Mouse (Mus musculus) heart, adult 2 months (tissue): ENCODE measurements around the gene Ubqln1. TPM values are rescaled to one million over a fixed set of nuclear protein-coding genes. Genes with fewer than 3 reads are reported as not detected.
A peak's percentile ranks its signal among the peaks of the same experiment; 100 is the strongest.

ENCODE experiments used
- DNase-seq, 2 experiments: peaks; one replicate each; pipeline ENCODE4 v3.0.0; 2021
- H3K27ac ChIP-seq: fragments of 200-600 bp; 2 replicates; pipeline ENCODE4 v1.8.1; 2022
- H3K27me3 ChIP-seq: fragments of 200-500 bp; 2 replicates; pipeline ENCODE4 v1.6.1; 2012; ENCODE audit warnings: mild to moderate bottlenecking, low read length, inconsistent platforms, mixed read lengths; ENCODE audit not compliant: control insufficient read depth, insufficient read depth
- H3K36me3 ChIP-seq: fragments of 200-500 bp; 2 replicates; pipeline ENCODE4 v1.6.1; 2012; ENCODE audit warnings: low read length, inconsistent platforms; ENCODE audit not compliant: control insufficient read depth, insufficient read depth
- H3K4me1 ChIP-seq: fragments of 200-500 bp; 2 replicates; pipeline ENCODE4 v1.6.1; 2011; ENCODE audit warnings: low read length; ENCODE audit not compliant: control insufficient read depth, insufficient read depth
- H3K4me3 ChIP-seq: fragments of 200-600 bp; 2 replicates; pipeline ENCODE4 v1.8.1; 2022
- H3K79me2 ChIP-seq: fragments of 200-500 bp; replicated peaks from 2 replicates; pipeline ENCODE4 v1.6.1; 2012; ENCODE audit warnings: mild to moderate bottlenecking, inconsistent platforms, low read length, moderate library complexity, mixed read lengths; ENCODE audit not compliant: control insufficient read depth, insufficient read depth
- H3K9ac ChIP-seq: fragments of 200-500 bp; 2 replicates; pipeline ENCODE4 v1.6.1; 2012; ENCODE audit warnings: low read depth, mild to moderate bottlenecking, control low read depth, inconsistent platforms, low read length, mixed read lengths
- CTCF ChIP-seq: fragments of 200-600 bp; IDR thresholded peaks from 2 replicates; pipeline ENCODE4 v1.8.1; 2022; ENCODE audit warnings: antibody characterized with exemption, mild to moderate bottlenecking, moderate library complexity
- EP300 ChIP-seq: fragments of 200-500 bp; IDR thresholded peaks from 2 replicates; pipeline ENCODE4 v1.6.1; 2011; ENCODE audit warnings: low read depth, low read length, control low read depth; ENCODE audit not compliant: insufficient read depth
- POLR2A ChIP-seq: fragments of 200-500 bp; IDR thresholded peaks from 2 replicates; pipeline ENCODE4 v1.6.1; 2011; ENCODE audit warnings: mild to moderate bottlenecking, low read depth, low read length, control low read depth; ENCODE audit not compliant: insufficient read depth
- WGBS: fragments of 180-500 bp; shearing (Covaris S2); methylation state at CpG from one replicate; pipeline ENCODE4 v1.1.7; 2018; 5-methylcytosine and 5-hydroxymethylcytosine counted together
- intact Hi-C: fragments of 180-260 bp; cut with DNase I; formaldehyde crosslinking; loops from one replicate; pipeline ENCODE4 v1.15.1; 2025
- polyA plus RNA-seq: library from polyadenylated mRNA; depleted of rRNA; stranded (reverse); fragments of >200 nt; gene quantifications from 2 replicates; pipeline ENCODE4 v1.2.3, GENCODE M21; 2012
- total RNA-seq, 2 experiments: library from RNA; stranded (reverse); gene quantifications; 2 replicates each; pipeline ENCODE4 v1.2.3; 2021

The Ubqln1 gene
- total and polyA plus RNA-seq, 3 experiments = 48.8 to 49.4 (median 49.2) TPM

DNA sequence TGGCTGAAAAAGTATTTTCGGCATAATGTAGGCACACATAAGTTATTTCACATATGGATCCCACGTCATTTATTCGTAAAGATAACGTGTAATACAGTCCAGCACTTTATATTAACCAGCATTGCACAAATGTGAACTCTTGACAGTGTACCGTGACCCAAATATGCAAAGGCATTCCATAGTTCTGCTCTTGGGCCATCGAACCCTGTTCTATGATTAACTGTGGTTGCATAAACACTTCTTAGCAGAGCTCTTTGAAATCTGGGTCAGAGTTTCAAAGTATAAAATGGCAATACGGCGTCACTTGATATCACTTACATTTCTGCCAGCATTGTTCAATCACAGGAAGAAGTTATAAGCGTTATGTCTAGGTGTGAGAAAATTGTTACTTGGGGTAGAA lies 942 bp upstream of the Ubqln1 start:
- Histone ChIP-seq H3K4me1 (peaks cover 9% of the 10 kb centered on the region), H3K27me3 (no peaks in the 10 kb centered on the region), H3K36me3 (peaks cover 16% of the 10 kb centered on the region), H3K4me3 (peak overlapping the region; percentile 97), H3K9ac (peak overlapping the region; percentile 98), H3K79me2 (peaks cover 7% of the 10 kb centered on the region), H3K27ac (peak overlapping the region; percentile 96)
- intact Hi-C loops = loop anchor here (2.0 to 5.0 kb wide), 2 partner anchors 56 to 60 kb away; partner anchors contain the start of gene Idnk
- no peak for DNase-seq
- WGBS = 80% methylated on average over 9 of the region's 9 CpGs
- TF ChIP-seq CTCF = no peak
- TF ChIP-seq POLR2A = no peak
- TF ChIP-seq EP300 = no peak

DNA sequence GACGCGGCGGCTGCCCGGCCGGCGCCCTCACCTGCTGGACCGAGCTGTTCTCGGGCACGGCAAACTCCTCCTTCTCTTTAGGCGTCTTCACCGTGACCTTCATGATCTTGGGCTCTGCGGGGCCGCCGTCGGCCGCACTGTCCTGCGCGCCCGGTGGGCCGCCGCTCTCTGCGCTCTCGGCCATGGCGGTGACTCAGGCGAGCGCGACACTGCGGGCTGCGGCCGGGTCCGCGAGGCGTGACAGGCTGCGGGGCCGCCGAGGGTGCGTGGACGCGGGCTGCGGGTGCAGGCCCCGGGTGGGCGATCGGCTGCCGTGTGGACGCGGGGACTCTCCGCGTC lies 231 bp downstream of the Ubqln1 start:
- peak overlapping the region; percentile 96 for H3K27ac ChIP-seq
- WGBS = 2% methylated on average over 46 of the region's 48 CpGs
- intact Hi-C loops = loop anchor here (5.0 kb wide), 1 partner anchor 57 kb away; no protein-coding TSS in a partner anchor

GRCm38 (mm10) chr13:58214346-58215252 lies 854 bp downstream of the Ubqln1 start:
- peak overlapping the region; percentile 97 for H3K4me3 ChIP-seq
- TF ChIP-seq EP300 (no peak), POLR2A (no peak), CTCF (no peak)
- 4% methylated on average over 49 of the region's 49 CpGs for WGBS
- peaks cover 7% of the 10 kb centered on the region for H3K79me2 ChIP-seq
- H3K27ac ChIP-seq = peak overlapping the region; percentile 96
- peaks cover 18% of the 10 kb centered on the region for H3K36me3 ChIP-seq
- H3K9ac ChIP-seq = peak overlapping the region; percentile 98
- DNase-seq = no peak
- H3K27me3 ChIP-seq = no peaks in the 10 kb centered on the region
- H3K4me1 ChIP-seq = peaks cover 13% of the 10 kb centered on the region
- intact Hi-C loops = loop anchor here (5.0 kb wide), 1 partner anchor 58 kb away; no protein-coding TSS in a partner anchor

More for the DNA sequence above, 231 bp downstream of the Ubqln1 start:
- H3K9ac ChIP-seq = peak overlapping the region; percentile 98
- peaks cover 16% of the 10 kb centered on the region for H3K36me3 ChIP-seq
- DNase-seq = no peak
- peak overlapping the region; percentile 97 for H3K4me3 ChIP-seq
- H3K79me2 ChIP-seq = peaks cover 7% of the 10 kb centered on the region
- TF ChIP-seq CTCF = no peak
- no peak for TF ChIP-seq POLR2A
- TF ChIP-seq EP300 = no peak
- H3K27me3 ChIP-seq = no peaks in the 10 kb centered on the region
- peaks cover 12% of the 10 kb centered on the region for H3K4me1 ChIP-seq

GRCm38 (mm10) chr13:58213801-58214200 lies 1.7 kb downstream of the Ubqln1 start:
- Histone ChIP-seq H3K27me3 (no peaks in the 10 kb centered on the region), H3K9ac (no peak overlapping the region), H3K27ac (no peak overlapping the region), H3K4me3 (peak overlapping the region; percentile 97), H3K79me2 (peaks cover 9% of the 10 kb centered on the region), H3K36me3 (peaks cover 20% of the 10 kb centered on the region), H3K4me1 (peaks cover 13% of the 10 kb centered on the region)
- WGBS = 52% methylated on average over 8 of the region's 8 CpGs
- no peak for TF ChIP-seq CTCF
- no peak for TF ChIP-seq EP300
- no peak for TF ChIP-seq POLR2A
- DNase-seq = no peak
- intact Hi-C loops = no loop called here

DNA sequence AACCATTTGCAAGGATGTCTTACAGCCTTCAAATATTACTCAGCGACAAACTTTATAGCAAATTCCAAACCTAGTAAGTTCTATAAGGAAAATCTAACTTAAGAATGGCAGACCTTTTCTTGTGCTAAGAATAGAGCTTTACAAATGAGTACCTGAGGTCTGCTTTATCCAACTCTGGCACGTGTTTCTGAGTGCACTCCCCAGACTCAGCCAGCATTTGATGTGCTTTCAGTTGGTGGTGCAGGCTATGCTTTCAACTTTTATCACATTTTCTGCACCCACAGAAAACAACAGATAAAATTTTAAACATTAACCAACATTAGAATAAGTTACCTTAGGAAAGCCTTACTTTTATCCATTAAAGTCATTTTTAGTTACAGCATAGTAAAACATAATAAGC lies 2.9 kb downstream of the Ubqln1 start:
- DNase-seq = no peak
- H3K27ac ChIP-seq = no peak overlapping the region
- no peaks in the 10 kb centered on the region for H3K27me3 ChIP-seq
- H3K4me1 ChIP-seq = peaks cover 13% of the 10 kb centered on the region
- H3K4me3 ChIP-seq = no peak overlapping the region
- H3K36me3 ChIP-seq = peaks cover 20% of the 10 kb centered on the region
- peaks cover 9% of the 10 kb centered on the region for H3K79me2 ChIP-seq
- intact Hi-C loops = no loop called here
- TF ChIP-seq EP300 (no peak), POLR2A (no peak), CTCF (no peak)
- WGBS = 68% methylated on average over 2 of the region's 2 CpGs
- H3K9ac ChIP-seq = no peak overlapping the region

DNA sequence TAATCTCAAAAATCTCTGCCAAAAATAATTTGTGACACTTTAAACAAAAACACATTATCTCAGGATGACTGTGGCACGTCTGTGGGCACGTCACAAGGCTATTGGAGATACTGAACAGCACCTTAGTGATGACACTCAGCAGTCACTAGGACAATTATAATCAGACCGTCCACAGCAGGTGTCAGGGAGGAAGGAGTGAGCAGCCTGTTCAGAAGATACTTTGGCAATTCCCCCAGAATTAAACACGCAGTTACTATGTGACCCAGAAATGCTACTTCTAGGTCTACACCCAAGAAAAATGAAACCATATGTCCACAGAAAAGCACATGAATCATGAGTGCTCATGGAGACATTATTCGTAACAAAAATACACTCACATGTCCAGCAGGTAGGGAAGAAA lies 5.0 kb downstream of the Ubqln1 start:
- H3K27ac ChIP-seq = no peak overlapping the region
- intact Hi-C loops = no loop called here
- peaks cover 10% of the 10 kb centered on the region for H3K4me1 ChIP-seq
- H3K9ac ChIP-seq = no peak overlapping the region
- peaks cover 11% of the 10 kb centered on the region for H3K79me2 ChIP-seq
- no peak overlapping the region for H3K4me3 ChIP-seq
- no peaks in the 10 kb centered on the region for H3K27me3 ChIP-seq
- WGBS = 29% methylated on average over 5 of the region's 5 CpGs
- TF ChIP-seq CTCF (no peak), POLR2A (no peak), EP300 (no peak)
- DNase-seq = no peak
- H3K36me3 ChIP-seq = peaks cover 22% of the 10 kb centered on the region
